Mouse (Mus musculus): ENCODE results near the gene Kcnh1.

Gene Kcnh1

GRCm38 (mm10) chr1:192324223-192324622 lies 133.6 kb downstream of the Kcnh1 start:
- peak; percentile 39 for DNase-seq (ENCODE audit: low read depth, low spot score)

- DNase-seq (ENCODE audit: low read depth, low spot score) = no peak
Observed at GRCm38 (mm10) chr1:192327052-192327451, 136.5 kb downstream of the Kcnh1 start.

GRCm38 (mm10) chr1:192331207-192331606 lies 140.6 kb downstream of the Kcnh1 start:
- DNase-seq (ENCODE audit: low read depth, low spot score) = peak; percentile 70

GRCm38 (mm10) chr1:192336029-192336428 lies 145.5 kb downstream of the Kcnh1 start:
- peak; percentile 87 for DNase-seq (ENCODE audit: low read depth, low spot score)

- peak; percentile 74 for DNase-seq (ENCODE audit: low read depth, low spot score)
Observed at GRCm38 (mm10) chr1:192339361-192340077, 148.9 kb downstream of the Kcnh1 start.

GRCm38 (mm10) chr1:192341774-192342173 lies 151.2 kb downstream of the Kcnh1 start:
- DNase-seq (ENCODE audit: low read depth, low spot score) = peak; percentile 82

- no peak for DNase-seq (ENCODE audit: low read depth, low spot score)
Observed at GRCm38 (mm10) chr1:192343996-192344395, 153.4 kb downstream of the Kcnh1 start.

GRCm38 (mm10) chr1:192347327-192347726 lies 156.8 kb downstream of the Kcnh1 start:
- peak; percentile 61 for DNase-seq (ENCODE audit: low read depth, low spot score)

- DNase-seq (ENCODE audit: low read depth, low spot score) = peak; percentile 94
Observed at GRCm38 (mm10) chr1:192356231-192356630, 165.7 kb downstream of the Kcnh1 start.

GRCm38 (mm10) chr1:192359212-192359611 lies 168.6 kb downstream of the Kcnh1 start:
- peak; percentile 73 for DNase-seq (ENCODE audit: low read depth, low spot score)

GRCm38 (mm10) chr1:192368336-192368735 lies 177.8 kb downstream of the Kcnh1 start:
- DNase-seq (ENCODE audit: low read depth, low spot score) = peak; percentile 95

- no peak for DNase-seq (ENCODE audit: low read depth, low spot score)
Observed at GRCm38 (mm10) chr1:192371943-192372614, 181.5 kb downstream of the Kcnh1 start.

- peak; percentile 58 for DNase-seq (ENCODE audit: low read depth, low spot score)
Observed at GRCm38 (mm10) chr1:192378546-192379075, 188.0 kb downstream of the Kcnh1 start.

GRCm38 (mm10) chr1:192380596-192381041 lies 190.0 kb downstream of the Kcnh1 start:
- peak; percentile 95 for DNase-seq (ENCODE audit: low read depth, low spot score)

GRCm38 (mm10) chr1:192387624-192388023 lies 197.1 kb downstream of the Kcnh1 start:
- peak; percentile 97 for DNase-seq (ENCODE audit: low read depth, low spot score)

- DNase-seq (ENCODE audit: low read depth, low spot score) = peak; percentile 48
Observed at GRCm38 (mm10) chr1:192391041-192391440, 200.5 kb downstream of the Kcnh1 start.

GRCm38 (mm10) chr1:192392232-192392631 lies 201.7 kb downstream of the Kcnh1 start:
- DNase-seq (ENCODE audit: low read depth, low spot score) = no peak

- peak; percentile 55 for DNase-seq (ENCODE audit: low read depth, low spot score)
Observed at GRCm38 (mm10) chr1:192399667-192400490, 209.3 kb downstream of the Kcnh1 start.

- DNase-seq (ENCODE audit: low read depth, low spot score) = peak; percentile 55
Observed at GRCm38 (mm10) chr1:192400991-192401390, 210.4 kb downstream of the Kcnh1 start.

GRCm38 (mm10) chr1:192402911-192403704 lies 212.5 kb downstream of the Kcnh1 start:
- DNase-seq (ENCODE audit: low read depth, low spot score) = no peak

GRCm38 (mm10) chr1:192405136-192405535 lies 214.6 kb downstream of the Kcnh1 start:
- no peak for DNase-seq (ENCODE audit: low read depth, low spot score)

Measured in brain, adult 2 months (tissue).